Mouse (Mus musculus) thymus, adult 2 months (tissue): ENCODE measurements around the gene Prim1.

Source experiments
- CTCF ChIP-seq: fragments of 200-500 bp; IDR thresholded peaks from 2 replicates; pipeline ENCODE4 v1.5.1; 2012; ENCODE audit warnings: mild to moderate bottlenecking, control low read depth, low read length, moderate library complexity, borderline replicate concordance; ENCODE audit not compliant: control insufficient read depth, poor library complexity, insufficient read depth; ENCODE audit errors: extremely low read depth
- POLR2A ChIP-seq: fragments of 200-500 bp; IDR thresholded peaks from 2 replicates; pipeline ENCODE4 v1.6.1; 2012; ENCODE audit warnings: mild to moderate bottlenecking, low read length, control low read depth, moderate library complexity; ENCODE audit not compliant: control insufficient read depth, poor library complexity, insufficient read depth; ENCODE audit errors: extremely low read depth

- TF ChIP-seq CTCF (no peak), POLR2A (no peak)
These were observed 36.6 kb downstream of the Prim1 start for GRCm38 (mm10) chr10:128051589-128051988.
